Mouse (Mus musculus): ENCODE data around the gene Myo16.

DNA sequence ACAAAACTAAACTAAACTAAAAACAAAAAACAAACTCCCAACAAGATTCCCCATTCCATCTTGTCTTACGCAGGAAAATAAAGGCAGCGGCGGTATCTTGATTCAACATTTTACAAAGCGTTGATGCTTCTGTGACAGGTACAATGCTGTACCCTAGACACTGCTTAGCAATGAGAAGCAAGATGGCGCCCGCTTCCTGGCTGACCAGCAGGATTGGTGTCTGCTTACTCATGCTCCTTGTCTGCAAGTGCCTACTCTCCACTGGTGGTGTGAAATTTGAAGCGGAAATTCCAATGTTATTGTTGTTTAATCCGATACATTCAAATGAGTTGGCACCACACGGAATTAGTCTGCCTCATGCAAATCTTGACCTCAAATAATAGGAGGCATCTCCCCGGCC, 421.5 kb downstream of the Myo16 start:
- TF ChIP-seq CTCF (conservative IDR thresholded peaks at IDR 0.05; ENCODE audit: insufficient read depth, insufficient read length, low read depth, low read length): no peak
- TF ChIP-seq POLR2A (IDR thresholded peaks at IDR 0.05; ENCODE audit: low read depth, low read length): no peak

Measured in kidney, adult 2 months (tissue).